Mouse (Mus musculus) forebrain, embryonic 14.5 days (tissue): ENCODE results near the gene Gdf2. TPM values are rescaled to one million over a fixed set of nuclear protein-coding genes. Genes with fewer than 3 reads are reported as not detected.
A peak's percentile ranks its signal among the peaks of the same experiment; 100 is the strongest.

ENCODE experiments used
- ATAC-seq: fragments of 200-750 bp; cut with Nextera tagmentation; 2 replicates; pipeline ENCODE4 v1.8.0; 2017; ENCODE audit warnings: mild to moderate bottlenecking, moderate library complexity
- DNase-seq: peaks from one replicate; pipeline ENCODE4 v3.0.0-alpha.2; 2015; ENCODE audit warnings: low spot score
- H3K27ac ChIP-seq: fragments of 300-500 bp; sonication (generic); 2 replicates; pipeline ENCODE4 v1.5.1; 2014; ENCODE audit warnings: low read depth, mild to moderate bottlenecking, control low read depth, low read length, moderate library complexity
- H3K27me3 ChIP-seq: fragments of 300-500 bp; sonication (generic); replicated peaks from 2 replicates; pipeline ENCODE4 v1.6.1; 2014; ENCODE audit warnings: low read length, control low read depth, mixed read lengths; ENCODE audit not compliant: control insufficient read depth, insufficient read depth
- H3K36me3 ChIP-seq: fragments of 300-500 bp; sonication (generic); 2 replicates; pipeline ENCODE4 v1.6.1; 2014; ENCODE audit warnings: low read length, control low read depth; ENCODE audit not compliant: control insufficient read depth, insufficient read depth
- H3K4me1 ChIP-seq: fragments of 300-500 bp; sonication (generic); 2 replicates; pipeline ENCODE4 v1.6.1; 2014; ENCODE audit warnings: antibody characterized with exemption, low read length, control low read depth; ENCODE audit not compliant: control insufficient read depth, insufficient read depth
- H3K4me2 ChIP-seq: fragments of 300-500 bp; sonication (generic); 2 replicates; pipeline ENCODE4 v1.6.1; 2014; ENCODE audit warnings: mild to moderate bottlenecking, control low read depth, low read length
- H3K4me3 ChIP-seq: fragments of 300-500 bp; sonication (generic); 2 replicates; pipeline ENCODE4 v1.5.1; 2014; ENCODE audit warnings: low read depth, low read length, control low read depth
- H3K9ac ChIP-seq: fragments of 300-500 bp; sonication (generic); 2 replicates; pipeline ENCODE4 v1.6.1; 2014; ENCODE audit warnings: mild to moderate bottlenecking, low read length, control low read depth, moderate library complexity
- H3K9me3 ChIP-seq: fragments of 300-500 bp; sonication (generic); replicated peaks from 2 replicates; pipeline ENCODE4 v1.6.1; 2016; ENCODE audit warnings: low read length, control low read depth, mixed read lengths; ENCODE audit not compliant: control insufficient read depth
- WGBS: fragments of 180-500 bp; shearing (Covaris S2); extraction: QIAGEN DNeasy Blood & Tissue Kit; methylation state at CpG from one replicate; pipeline ENCODE4 v1.1.7; 2014; 5-methylcytosine and 5-hydroxymethylcytosine counted together
- polyA plus RNA-seq: library from polyadenylated mRNA; unstranded; fragments of >200 nt; fragmentation: Nextera tagmentation; extraction: Ambion mirVana; gene quantifications from 2 replicates; pipeline ENCODE4 v1.2.1, GENCODE M21; 2014

Gdf2 gene
- polyA plus RNA-seq, 1 experiment from 2014 or later: not detected

- Histone ChIP-seq H3K4me2 (0 out of 2 replicates have a peak overlapping the region, but pooled peaks have one; percentile 4), H3K4me3 (no peak overlapping the region), H3K9ac (no peak overlapping the region), H3K36me3 (no peaks in the 10 kb centered on the region), H3K27ac (no peak overlapping the region), H3K9me3 (no peaks in the 10 kb centered on the region), H3K4me1 (peaks cover 6% of the 10 kb centered on the region; the same call in 1 of the 2 replicates), H3K27me3 (peaks cover 31% of the 10 kb centered on the region)
- WGBS: 5% methylated on average over 14 of the region's 14 CpGs
- DNase-seq (peak; percentile 77), ATAC-seq (peak; percentile 47; the same call in 1 of the 2 replicates)
Measured at GRCm38 (mm10) chr14:33920727-33921559, 19.9 kb upstream of the Gdf2 start.

GRCm38 (mm10) chr14:33922771-33923167 is 18.1 kb upstream of the Gdf2 start:
- H3K9me3 ChIP-seq: no peaks in the 10 kb centered on the region
- WGBS: 11% methylated on average over 8 of the region's 8 CpGs
- H3K9ac ChIP-seq: peak overlapping the region; percentile 58; the same call in 1 of the 2 replicates
- no peak for DNase-seq
- no peaks in the 10 kb centered on the region for H3K36me3 ChIP-seq
- H3K4me1 ChIP-seq: peaks cover 6% of the 10 kb centered on the region; the same call in 1 of the 2 replicates
- H3K27ac ChIP-seq: no peak overlapping the region
- H3K27me3 ChIP-seq: peaks cover 31% of the 10 kb centered on the region
- peak overlapping the region; percentile 55 for H3K4me3 ChIP-seq
- peak overlapping the region; percentile 96 for H3K4me2 ChIP-seq
- no peak for ATAC-seq

GRCm38 (mm10) chr14:33923168-33924070 is 17.4 kb upstream of the Gdf2 start, which contains the start of gene Gdf10:
TSS of gene Gdf10 (plus strand) at chr14:33923587.
- no peaks in the 10 kb centered on the region for H3K36me3 ChIP-seq
- H3K27me3 ChIP-seq: peaks cover 31% of the 10 kb centered on the region
- DNase-seq: peak; percentile 48
- peak within 1 kb of the TSS; percentile 58 for H3K9ac ChIP-seq
- ATAC-seq: peak; percentile 84
- H3K27ac ChIP-seq: no peak within 1 kb of the TSS
- peak within 1 kb of the TSS; percentile 96 for H3K4me2 ChIP-seq
- no peaks in the 10 kb centered on the region for H3K9me3 ChIP-seq
- H3K4me3 ChIP-seq: peak within 1 kb of the TSS; percentile 55
- peaks cover 6% of the 10 kb centered on the region; the same call in 1 of the 2 replicates for H3K4me1 ChIP-seq
- under 1% methylated on average over 71 of the region's 85 CpGs for WGBS

GRCm38 (mm10) chr14:33931853-33932252 is 9.0 kb upstream of the Gdf2 start:
- H3K27ac ChIP-seq: no peak overlapping the region
- no peaks in the 10 kb centered on the region for H3K4me1 ChIP-seq
- ATAC-seq (no peak), DNase-seq (no peak)
- H3K36me3 ChIP-seq: no peaks in the 10 kb centered on the region
- no peaks in the 10 kb centered on the region for H3K27me3 ChIP-seq
- no peak overlapping the region for H3K4me3 ChIP-seq
- no peaks in the 10 kb centered on the region for H3K9me3 ChIP-seq
- no peak overlapping the region for H3K4me2 ChIP-seq
- no peak overlapping the region for H3K9ac ChIP-seq
- 72% methylated on average over 17 of the region's 17 CpGs for WGBS

GRCm38 (mm10) chr14:33932935-33933703 is 7.7 kb upstream of the Gdf2 start:
- Histone ChIP-seq H3K4me2 (no peak overlapping the region), H3K27me3 (no peaks in the 10 kb centered on the region), H3K4me3 (no peak overlapping the region), H3K27ac (no peak overlapping the region), H3K9me3 (no peaks in the 10 kb centered on the region), H3K9ac (no peak overlapping the region), H3K4me1 (no peaks in the 10 kb centered on the region), H3K36me3 (no peaks in the 10 kb centered on the region)
- DNase-seq: peak; percentile 56
- 77% methylated on average over 10 of the region's 10 CpGs for WGBS
- peak; percentile 42 for ATAC-seq

- DNase-seq: peak; percentile 62
- peak; percentile 32; the same call in 1 of the 2 replicates for ATAC-seq
- H3K9me3 ChIP-seq: no peaks in the 10 kb centered on the region
- H3K27me3 ChIP-seq: no peaks in the 10 kb centered on the region
- H3K36me3 ChIP-seq: no peaks in the 10 kb centered on the region
- no peak overlapping the region for H3K27ac ChIP-seq
- H3K4me2 ChIP-seq: no peak overlapping the region
- H3K9ac ChIP-seq: no peak overlapping the region
- H3K4me3 ChIP-seq: no peak overlapping the region
- no peaks in the 10 kb centered on the region for H3K4me1 ChIP-seq
- 45% methylated on average over 5 of the region's 5 CpGs for WGBS
Measured at GRCm38 (mm10) chr14:33933778-33934317, 7.0 kb upstream of the Gdf2 start.

- ATAC-seq (peak; percentile 65), DNase-seq (peak; percentile 71)
- Histone ChIP-seq H3K9ac (no peak overlapping the region; the same call in 1 of the 2 replicates), H3K4me1 (no peaks in the 10 kb centered on the region), H3K4me3 (no peak overlapping the region), H3K27me3 (no peaks in the 10 kb centered on the region), H3K27ac (no peak overlapping the region), H3K9me3 (no peaks in the 10 kb centered on the region), H3K4me2 (peak overlapping the region; percentile 40), H3K36me3 (no peaks in the 10 kb centered on the region)
- WGBS: 30% methylated on average over 9 of the region's 9 CpGs
Measured at GRCm38 (mm10) chr14:33939117-33939516, 1.7 kb upstream of the Gdf2 start.

GRCm38 (mm10) chr14:33942222-33942621 is 1.4 kb downstream of the Gdf2 start:
- no peak overlapping the region for H3K4me2 ChIP-seq
- H3K27me3 ChIP-seq: no peaks in the 10 kb centered on the region
- no peaks in the 10 kb centered on the region for H3K4me1 ChIP-seq
- no peak for DNase-seq
- no peak overlapping the region for H3K9ac ChIP-seq
- H3K36me3 ChIP-seq: no peaks in the 10 kb centered on the region
- 82% methylated on average over 5 of the region's 5 CpGs for WGBS
- H3K9me3 ChIP-seq: no peaks in the 10 kb centered on the region
- ATAC-seq: no peak
- H3K27ac ChIP-seq: no peak overlapping the region
- H3K4me3 ChIP-seq: no peak overlapping the region
